Mouse (Mus musculus) gastrocnemius, postnatal 36 days (tissue): Measurements from ENCODE around the gene Nme1. TPM values are rescaled to one million over a fixed set of nuclear protein-coding genes. Genes with fewer than 3 reads are reported as not detected.

ENCODE experiments used
- total RNA-seq, 2 experiments: library from RNA; stranded (reverse); gene quantifications; 2 replicates each; pipeline ENCODE4 v1.2.3; 2021

The Nme1 gene
- total RNA-seq, 2 experiments from 2014 or later, result 12.2 to 13.1 TPM

Other genes with a start within 250 kb of the Nme1 start
- gene Utp18, start 82.8 kb downstream of the Nme1 start, total RNA-seq, result 1 to 10 TPM; 7.6 to 7.8 TPM
- gene Mbtd1, start 82.7 kb downstream of the Nme1 start, total RNA-seq, result 10 to 100 TPM in 1 of 2 experiments, 1 to 10 TPM in 1; 8.7 to 10.4 TPM
- 100 to 1,000 TPM; 546 to 563 TPM for gene Nme2, start 12.3 kb downstream of the Nme1 start, total RNA-seq
- gene Gm20390, start 228 bp downstream of the Nme1 start, total RNA-seq, result 10 to 100 TPM in 1 of 2 experiments, 1 to 10 TPM in 1; 9.9 to 14.6 TPM
- gene Spag9, start 27.6 kb upstream of the Nme1 start, total RNA-seq, result 100 to 1,000 TPM; 118 to 141 TPM
- gene Tob1, start 242.9 kb upstream of the Nme1 start, total RNA-seq, result 100 to 1,000 TPM; 205 to 210 TPM